Mouse (Mus musculus): ENCODE results near the gene Scaf8.
"Not testable (repeated sequence)": the region's sequence is repeated elsewhere in the genome, so short reads cannot be mapped to it uniquely, and the experiment has no call there.

The Scaf8 gene

GRCm38 (mm10) chr17:3115380-3115974, 705 bp downstream of the Scaf8 start:
- in situ Hi-C loops (cut with MboI, MseI), result no loop called here

GRCm38 (mm10) chr17:3120949-3121348, 6.2 kb downstream of the Scaf8 start:
- in situ Hi-C loops (cut with MboI, MseI), result not testable (repeated sequence)

- in situ Hi-C loops (cut with MboI, MseI), result not testable (repeated sequence)
Observed at GRCm38 (mm10) chr17:3123581-3123980, 8.8 kb downstream of the Scaf8 start.

- in situ Hi-C loops (cut with MboI, MseI), result loop anchor here (5.0 kb wide), 1 partner anchor 79 kb away; no protein-coding TSS in a partner anchor
Observed at GRCm38 (mm10) chr17:3128716-3129115, 13.9 kb downstream of the Scaf8 start.

DNA sequence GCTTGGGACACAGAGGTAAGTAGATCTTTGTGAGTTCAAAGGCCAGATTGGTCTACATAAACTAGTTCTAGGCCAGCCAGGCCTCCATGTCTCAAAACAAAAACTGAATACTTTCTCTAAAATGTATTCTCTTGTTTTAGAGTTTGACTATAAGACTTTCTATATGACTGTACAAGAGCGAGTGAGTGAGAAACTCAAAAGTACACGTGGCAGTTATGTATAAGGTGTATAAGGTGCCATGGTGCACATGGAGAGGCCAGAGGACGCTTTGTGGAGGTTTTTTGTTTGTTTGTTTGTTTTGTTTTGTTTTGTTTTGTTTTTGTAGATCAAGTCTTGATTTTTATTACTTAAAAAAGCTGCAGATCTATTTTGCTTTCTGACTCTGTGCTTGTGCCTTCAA, 15.0 kb downstream of the Scaf8 start:
- in situ Hi-C loops (cut with MboI, MseI), result loop anchor here (5.0 kb wide), 1 partner anchor 78 kb away; no protein-coding TSS in a partner anchor

GRCm38 (mm10) chr17:3135346-3135745, 20.6 kb downstream of the Scaf8 start:
- in situ Hi-C loops (cut with MboI, MseI), result loop anchor here (5.0 kb wide), 1 partner anchor 38 kb away; no protein-coding TSS in a partner anchor

- in situ Hi-C loops (cut with MboI, MseI), result loop anchor here (5.0 kb wide), 1 partner anchor 39 kb away; no protein-coding TSS in a partner anchor
Observed at GRCm38 (mm10) chr17:3136127-3136526, 21.4 kb downstream of the Scaf8 start.

- in situ Hi-C loops (cut with MboI, MseI), result loop anchor here (5.0 kb wide), 1 partner anchor 41 kb away; no protein-coding TSS in a partner anchor
Observed at GRCm38 (mm10) chr17:3138387-3138786, 23.6 kb downstream of the Scaf8 start.

- in situ Hi-C loops (cut with MboI, MseI), result no loop called here
Observed at GRCm38 (mm10) chr17:3140100-3140499, 25.3 kb downstream of the Scaf8 start.

GRCm38 (mm10) chr17:3148853-3149252, 34.1 kb downstream of the Scaf8 start:
- in situ Hi-C loops (cut with MboI, MseI), result no loop called here

GRCm38 (mm10) chr17:3149541-3149940, 34.8 kb downstream of the Scaf8 start:
- in situ Hi-C loops (cut with MboI, MseI), result no loop called here

DNA sequence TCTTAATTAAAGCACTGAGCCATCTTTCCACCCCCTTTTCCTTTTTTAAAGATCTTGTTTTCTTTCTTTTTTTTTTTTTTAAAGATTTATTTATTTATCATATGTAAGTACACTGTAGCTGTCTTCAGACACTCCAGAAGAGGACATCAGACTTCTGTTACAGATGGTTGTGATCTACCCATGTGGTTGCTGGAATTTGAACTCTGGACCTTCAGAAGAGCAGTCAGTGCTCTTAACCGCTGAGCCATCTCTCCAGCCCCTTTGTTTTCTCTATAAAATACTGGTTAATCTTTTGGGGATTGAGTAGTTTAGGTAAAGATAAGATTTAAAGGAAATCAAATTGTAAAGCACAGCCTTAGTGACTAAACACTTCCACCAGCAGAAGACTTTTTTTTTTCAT, 35.9 kb downstream of the Scaf8 start:
- in situ Hi-C loops (cut with MboI, MseI), result not testable (repeated sequence)

DNA sequence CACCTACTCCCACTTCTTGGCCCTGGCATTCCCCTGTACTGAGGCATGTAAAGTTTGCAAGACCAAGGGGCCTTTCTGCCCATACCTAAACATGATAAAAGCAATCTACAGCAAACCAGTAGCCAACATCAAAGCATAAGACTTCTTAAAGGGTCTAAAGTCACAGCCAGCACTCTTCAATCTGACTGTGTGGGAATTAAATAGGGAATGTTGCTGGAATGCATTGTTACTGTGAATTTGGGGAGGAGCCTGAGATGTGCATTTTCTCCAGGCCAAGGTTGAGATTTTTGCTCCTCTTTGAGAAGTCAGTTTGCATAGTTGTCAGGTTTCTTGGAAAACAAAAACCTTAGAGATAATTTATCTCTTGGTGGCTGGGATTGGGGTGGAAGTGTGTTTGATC, 36.4 kb downstream of the Scaf8 start:
- in situ Hi-C loops (cut with MboI, MseI), result no loop called here

- in situ Hi-C loops (cut with MboI, MseI), result not testable (repeated sequence)
Observed at GRCm38 (mm10) chr17:3156176-3156575, 41.4 kb downstream of the Scaf8 start.

- in situ Hi-C loops (cut with MboI, MseI), result no loop called here
Observed at GRCm38 (mm10) chr17:3157016-3157415, 42.2 kb downstream of the Scaf8 start.

DNA sequence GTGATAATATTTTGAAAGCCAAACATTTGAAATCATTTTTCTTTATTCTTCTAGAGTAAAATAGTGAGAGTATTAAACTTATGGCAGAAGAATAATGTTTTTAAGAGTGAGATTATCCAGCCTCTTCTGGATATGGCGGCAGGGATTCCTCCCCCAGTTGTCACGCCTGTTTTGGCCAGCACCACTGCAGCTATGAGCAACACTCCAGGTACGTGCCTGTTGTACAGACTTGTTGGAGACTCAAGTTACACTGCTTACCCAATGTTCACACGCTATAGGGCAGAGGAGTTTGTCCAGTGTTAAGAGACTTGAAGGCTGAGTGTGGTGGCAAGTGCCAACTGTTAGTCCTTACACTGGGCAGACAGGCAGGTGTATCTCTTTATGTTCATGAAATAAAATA, 48.1 kb downstream of the Scaf8 start:
- in situ Hi-C loops (cut with MboI, MseI), result no loop called here

- in situ Hi-C loops (cut with MboI, MseI), result not testable (repeated sequence)
Observed at GRCm38 (mm10) chr17:3180425-3180945, 65.7 kb downstream of the Scaf8 start.

DNA sequence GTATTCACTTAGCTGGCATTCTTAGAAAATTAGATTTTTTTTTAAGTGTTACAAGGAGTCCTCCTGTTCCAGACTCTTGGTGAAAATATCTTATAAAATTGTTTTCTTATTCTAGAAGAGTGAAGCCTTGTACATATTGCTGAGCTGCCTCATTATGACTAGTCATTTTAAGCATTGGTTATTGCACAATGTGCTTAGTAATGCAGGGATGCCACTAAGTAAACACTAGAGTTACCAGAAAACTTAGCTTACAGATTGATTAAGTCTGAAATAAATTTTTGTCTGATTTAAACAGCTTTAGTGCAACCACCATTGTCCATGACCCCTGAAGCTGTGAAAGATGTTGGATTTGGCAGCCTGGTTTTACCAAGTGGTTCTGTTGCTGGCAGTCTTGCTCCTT, 80.7 kb downstream of the Scaf8 start:
- in situ Hi-C loops (cut with MboI, MseI), result not testable (repeated sequence)

DNA sequence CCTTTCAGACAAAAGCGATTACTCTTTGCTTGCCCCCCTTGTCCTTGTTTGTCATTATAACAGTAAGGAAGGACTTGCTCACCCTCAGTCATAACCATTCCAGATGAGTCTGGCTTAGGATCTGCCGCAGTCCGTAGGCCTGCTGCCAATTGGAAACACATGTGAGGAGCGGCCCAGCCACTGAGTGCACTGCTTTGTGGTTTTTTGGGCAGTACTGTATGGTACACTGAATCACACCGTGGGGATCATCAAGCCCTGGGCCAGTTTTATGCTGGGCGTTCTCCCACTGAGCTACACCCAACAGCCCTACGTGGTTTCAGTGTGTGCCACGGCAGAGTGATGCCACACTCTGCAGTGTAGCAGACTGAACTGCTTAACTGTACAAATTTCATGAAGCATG, 85.6 kb downstream of the Scaf8 start:
- in situ Hi-C loops (cut with MboI, MseI), result no loop called here

DNA sequence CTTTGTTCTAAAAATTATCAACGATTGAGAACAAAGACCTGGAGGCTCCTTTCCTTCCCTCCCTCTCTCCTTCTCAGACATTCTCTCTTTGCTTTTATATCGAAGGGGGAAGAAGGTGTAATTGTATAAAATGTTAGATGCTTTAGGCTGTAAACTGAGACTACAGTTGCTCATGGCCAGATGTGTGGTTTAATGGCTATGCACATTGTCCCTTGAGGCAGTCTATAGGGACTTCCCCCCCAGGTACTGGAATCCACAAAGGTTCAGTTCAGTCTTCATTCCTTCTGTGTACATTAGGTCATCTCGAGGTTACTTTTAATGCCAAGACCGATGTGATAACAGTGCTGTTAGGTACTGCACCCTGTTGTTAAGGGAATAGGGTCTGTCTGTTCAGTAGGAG, 89.1 kb downstream of the Scaf8 start:
- in situ Hi-C loops (cut with MboI, MseI), result no loop called here

DNA sequence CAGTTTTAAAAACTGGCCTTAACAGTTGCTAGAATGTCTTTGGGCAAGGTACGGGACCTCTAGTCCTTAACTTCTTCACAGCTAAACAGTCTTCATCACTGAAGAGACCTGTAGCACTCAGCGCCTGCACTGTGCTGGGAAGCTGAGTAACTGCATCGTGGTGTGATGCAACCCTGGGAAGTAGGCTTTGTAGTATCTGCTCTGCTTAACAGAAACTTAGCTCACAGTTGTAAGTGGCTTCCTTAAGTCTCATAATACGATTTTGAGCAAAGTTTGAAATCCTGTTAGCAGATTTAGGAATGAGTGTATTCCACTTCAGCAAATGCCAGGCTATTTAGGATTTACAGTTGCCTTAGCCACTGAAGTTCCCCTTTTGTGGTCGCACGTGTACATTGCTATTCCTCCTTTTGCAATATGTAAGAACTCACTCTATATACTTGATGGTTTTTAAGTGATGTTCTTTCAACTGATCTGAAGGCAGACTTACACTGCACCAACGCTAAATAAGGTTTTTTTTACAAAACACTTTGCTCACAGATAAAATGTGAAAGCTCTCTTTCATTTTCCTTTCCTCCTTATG, 90.1 kb downstream of the Scaf8 start:
- in situ Hi-C loops (cut with MboI, MseI), result loop anchor here (5.0 kb wide), 1 partner anchor 78 kb away; no protein-coding TSS in a partner anchor

GRCm38 (mm10) chr17:3206527-3207398, 92.0 kb downstream of the Scaf8 start:
- in situ Hi-C loops (cut with MboI, MseI), result loop anchor here (5.0 kb wide), 1 partner anchor 79 kb away; no protein-coding TSS in a partner anchor
